Mouse (Mus musculus): ENCODE measurements at regions not wholly inside any gene's neighbourhood (a gene's known extent, or its start where the extent isn't known, plus 50 kb on each side); places are given as distances from the start of the nearest gene placed in this dataset.

- no peak for DNase-seq
- intact Hi-C loops (cut with DNase I), result no loop called here
Observed at GRCm38 (mm10) chr16:70091963-70092362, 221.8 kb upstream of the Gbe1 start.

- intact Hi-C loops (cut with DNase I), result no loop called here
- DNase-seq, result no peak
Observed at GRCm38 (mm10) chr16:70093224-70093623, 220.5 kb upstream of the Gbe1 start.

GRCm38 (mm10) chr16:70095221-70095620 lies 218.5 kb upstream of the Gbe1 start:
- intact Hi-C loops (cut with DNase I), result no loop called here
- DNase-seq, result no peak

DNA sequence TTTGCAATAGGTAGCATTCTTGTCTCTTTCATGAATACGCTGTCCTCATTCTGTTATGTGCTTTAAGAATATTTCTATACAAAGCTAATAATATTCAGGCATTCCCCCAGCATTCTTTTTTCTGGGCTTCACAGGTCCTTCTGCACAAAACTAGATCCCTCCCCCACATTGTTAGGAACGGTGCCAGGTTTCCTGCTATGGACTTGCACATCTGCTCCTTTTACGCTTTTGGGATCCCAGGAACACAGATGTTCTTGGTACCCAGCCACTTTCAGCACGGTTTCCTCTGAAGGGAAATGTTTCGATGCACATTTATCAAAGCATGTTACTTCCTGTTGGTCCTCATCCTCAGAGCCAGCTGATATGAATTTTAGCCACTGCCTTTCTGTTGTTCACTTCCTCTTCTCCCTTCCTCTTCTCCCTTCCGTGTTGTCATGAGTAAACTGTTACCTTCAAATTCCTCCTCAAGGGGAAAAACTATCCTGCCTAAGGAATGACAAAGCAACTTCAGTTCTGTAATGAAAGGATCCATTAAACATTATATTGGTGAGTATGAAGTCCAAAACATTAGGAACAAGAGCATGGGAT lies 209.9 kb upstream of the Gbe1 start:
- DNase-seq, result peak; percentile 17 to 23
- intact Hi-C loops (cut with DNase I), result no loop called here

- no peak for DNase-seq
- intact Hi-C loops (cut with DNase I), result no loop called here
Observed at GRCm38 (mm10) chr16:70141466-70141865, 172.3 kb upstream of the Gbe1 start.

GRCm38 (mm10) chr16:70147673-70148359 lies 165.9 kb upstream of the Gbe1 start:
- intact Hi-C loops (cut with DNase I), result no loop called here
- no peak for DNase-seq

DNA sequence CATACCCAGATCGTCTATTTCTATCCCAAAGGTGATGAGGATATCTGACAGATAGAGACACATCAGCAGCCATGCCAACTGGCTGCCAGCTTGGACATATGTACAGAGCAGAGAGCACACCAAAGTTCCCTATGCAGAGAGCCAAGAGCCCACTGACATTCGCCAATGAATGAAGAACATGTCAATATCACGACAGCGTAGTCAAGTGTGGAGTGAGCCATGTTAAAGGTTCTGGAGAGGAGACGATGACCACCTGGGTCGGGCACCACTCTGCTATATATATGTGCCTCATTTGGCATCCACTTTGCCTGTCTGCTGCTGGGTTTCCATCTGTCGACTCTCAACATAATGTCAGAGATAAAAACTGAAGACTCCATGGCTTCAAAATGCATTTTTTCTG lies 159.2 kb upstream of the Gbe1 start:
- intact Hi-C loops (cut with DNase I), result no loop called here
- DNase-seq, result no peak

DNA sequence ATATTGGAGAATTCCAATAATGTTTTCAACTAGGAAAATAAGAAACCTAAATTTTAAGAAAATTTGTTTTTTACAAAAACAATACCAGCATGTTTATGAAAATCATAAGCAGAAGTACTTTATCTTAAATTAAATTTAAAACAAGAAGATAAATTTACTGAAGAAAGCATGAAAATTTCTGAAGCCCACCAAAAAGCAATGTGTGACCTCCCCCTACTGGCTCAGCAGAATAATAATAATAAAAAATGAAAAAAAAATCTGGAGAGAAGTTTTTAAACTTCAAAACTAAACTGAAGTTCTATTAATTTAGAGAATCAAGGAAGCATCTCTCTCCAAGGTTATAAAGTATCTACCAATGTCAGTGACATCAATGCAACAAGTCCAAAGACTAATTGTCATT lies 153.2 kb upstream of the Gbe1 start:
- no peak for DNase-seq
- intact Hi-C loops (cut with DNase I), result no loop called here

DNA sequence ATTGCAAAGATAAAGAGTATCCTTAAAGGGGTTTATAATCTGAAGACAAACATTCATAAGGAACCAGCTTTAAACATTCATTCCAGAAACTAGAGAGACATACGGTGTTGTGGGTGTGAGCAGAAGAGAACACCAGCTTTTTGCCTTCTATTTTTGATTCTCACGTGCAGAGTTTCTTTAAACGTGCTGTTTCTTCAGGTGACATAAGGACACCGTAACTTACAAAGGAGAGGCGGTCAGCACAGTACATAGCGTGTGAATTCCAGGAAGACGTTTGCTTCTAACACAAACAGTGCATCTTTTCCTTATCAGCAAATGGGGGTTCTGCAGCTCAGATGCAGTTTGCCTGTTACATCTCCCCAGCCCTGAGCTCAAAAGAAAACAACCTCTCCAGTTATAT lies 138.6 kb upstream of the Gbe1 start:
- DNase-seq, result no peak
- intact Hi-C loops (cut with DNase I), result no loop called here

GRCm38 (mm10) chr16:70178975-70179374 lies 134.8 kb upstream of the Gbe1 start:
- DNase-seq, result no peak
- intact Hi-C loops (cut with DNase I), result no loop called here

- intact Hi-C loops (cut with DNase I), result no loop called here
- no peak for DNase-seq
Observed at GRCm38 (mm10) chr16:70213861-70214597, 99.7 kb upstream of the Gbe1 start.

DNA sequence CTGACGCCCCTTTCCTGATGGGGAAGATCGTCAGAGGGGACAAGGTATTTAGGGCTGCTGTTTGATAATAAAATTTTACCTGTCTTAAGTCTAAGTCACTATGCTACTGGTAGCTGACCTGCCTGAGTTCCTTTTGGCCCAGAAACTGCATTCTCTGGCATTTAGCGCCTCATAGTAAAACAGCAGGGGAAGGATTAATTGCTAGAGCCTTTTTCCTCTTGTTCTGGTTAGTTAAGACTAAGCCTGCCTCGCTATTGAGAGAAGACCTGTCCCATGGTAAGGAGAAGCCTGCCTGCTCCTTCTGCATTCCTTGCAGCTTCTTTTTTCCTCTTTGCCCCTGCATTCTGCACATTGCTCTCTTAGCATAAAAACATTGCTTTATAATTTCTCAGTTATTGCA lies 98.9 kb upstream of the Gbe1 start:
- intact Hi-C loops (cut with DNase I), result no loop called here
- DNase-seq, result no peak

- intact Hi-C loops (cut with DNase I), result no loop called here
- peak; percentile 10 to 19 for DNase-seq
Observed at GRCm38 (mm10) chr16:70227601-70228226, 86.0 kb upstream of the Gbe1 start.

GRCm38 (mm10) chr16:70232706-70233105 lies 81.0 kb upstream of the Gbe1 start:
- intact Hi-C loops (cut with DNase I), result no loop called here
- no peak for DNase-seq

DNA sequence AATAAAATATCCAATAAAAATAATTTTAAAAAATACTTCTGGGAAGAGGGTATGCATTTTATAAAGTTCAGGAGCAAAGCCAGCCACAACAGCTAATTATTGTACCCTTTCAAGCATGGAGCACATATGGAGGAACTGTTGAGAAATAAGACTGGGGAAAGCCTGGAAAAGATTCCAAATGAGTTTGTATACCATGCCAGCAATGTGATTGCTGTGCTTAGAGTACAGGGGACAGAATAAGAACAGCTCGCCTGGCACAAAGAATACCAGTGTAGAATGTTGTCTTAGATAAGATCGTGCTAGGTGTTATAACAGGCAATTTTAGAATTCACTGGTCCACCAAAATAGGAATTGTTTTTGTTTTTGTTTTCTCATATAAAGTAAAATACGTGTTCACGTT lies 78.6 kb upstream of the Gbe1 start:
- intact Hi-C loops (cut with DNase I), result no loop called here

DNA sequence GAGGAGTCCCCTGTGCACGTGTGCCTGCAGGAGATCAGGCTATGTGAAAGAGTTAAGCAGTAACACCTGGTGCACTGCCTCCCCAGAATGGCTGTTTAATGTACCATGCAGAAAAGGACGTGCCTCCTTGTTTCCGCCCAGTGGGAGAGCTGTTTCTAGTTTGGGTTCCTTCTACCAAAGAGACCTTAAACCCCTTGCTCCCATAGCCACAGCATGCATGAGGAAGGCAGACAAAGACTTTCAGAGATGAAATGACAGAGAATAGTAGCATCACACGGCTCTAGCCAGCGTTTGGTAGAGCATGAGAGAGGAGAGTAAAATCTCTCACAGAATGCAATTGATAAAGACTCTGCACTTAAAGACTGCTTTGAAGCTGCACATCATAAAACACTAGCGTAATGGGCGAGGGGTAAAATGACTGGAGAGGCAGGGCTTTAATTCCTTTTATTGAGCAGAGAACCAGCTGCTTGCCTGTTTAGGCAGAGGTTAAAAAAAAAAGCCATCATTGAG lies 74.3 kb upstream of the Gbe1 start:
- intact Hi-C loops (cut with DNase I), result no loop called here
- no peak for DNase-seq

More for the DNA sequence above, 78.6 kb upstream of the Gbe1 start:
- DNase-seq, result no peak

DNA sequence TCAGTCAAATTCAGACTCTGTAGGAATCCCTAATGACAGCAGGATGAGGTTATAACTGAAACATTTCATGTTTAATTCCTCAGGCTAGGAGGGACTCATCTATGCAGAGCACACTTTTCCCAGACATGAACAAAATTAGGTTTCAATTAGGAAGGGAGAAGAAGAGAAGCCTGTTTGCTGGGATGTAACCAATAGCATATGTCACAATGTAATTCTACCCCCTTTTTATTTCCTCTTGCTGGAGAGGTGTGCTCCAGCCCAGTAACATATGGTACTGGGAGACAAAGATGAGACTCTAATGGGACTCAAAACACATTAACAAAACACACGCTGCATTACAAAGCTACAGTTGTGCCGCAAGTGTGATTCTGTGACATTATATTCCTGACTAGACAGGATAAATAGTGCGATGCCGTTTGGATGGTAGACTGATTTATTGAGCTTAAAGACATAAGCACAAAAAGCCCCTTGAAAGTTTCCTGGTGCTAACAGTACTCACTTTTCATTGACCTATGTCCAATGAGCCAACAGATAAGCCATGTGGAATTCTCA lies 69.5 kb upstream of the Gbe1 start:
- intact Hi-C loops (cut with DNase I), result no loop called here

GRCm38 (mm10) chr16:70244963-70245362 lies 68.8 kb upstream of the Gbe1 start:
- no peak for DNase-seq

More for the DNA sequence above, 69.5 kb upstream of the Gbe1 start:
- DNase-seq, result no peak

DNA sequence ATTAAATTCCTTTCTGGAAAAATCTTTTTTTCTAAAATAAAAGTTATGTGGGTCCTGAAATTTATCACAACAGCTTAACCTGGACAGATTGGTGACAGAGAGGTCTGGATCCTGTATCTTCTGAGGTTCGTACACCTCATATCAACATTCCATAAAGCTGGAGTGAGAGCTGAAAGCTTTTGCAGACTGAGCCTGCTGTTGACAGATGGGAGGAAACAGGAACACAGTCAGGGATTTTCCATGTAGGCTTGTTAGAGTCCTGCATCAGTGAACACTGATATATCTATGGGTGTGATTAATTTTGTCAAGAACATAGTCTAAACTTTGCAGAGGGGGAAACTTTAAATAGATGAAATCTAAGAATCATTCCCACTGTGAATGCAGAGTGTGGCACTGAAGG lies 54.4 kb upstream of the Gbe1 start:
- DNase-seq, result no peak
- intact Hi-C loops (cut with DNase I), result no loop called here

More at GRCm38 (mm10) chr16:70244963-70245362, 68.8 kb upstream of the Gbe1 start:
- intact Hi-C loops (cut with DNase I), result no loop called here

DNA sequence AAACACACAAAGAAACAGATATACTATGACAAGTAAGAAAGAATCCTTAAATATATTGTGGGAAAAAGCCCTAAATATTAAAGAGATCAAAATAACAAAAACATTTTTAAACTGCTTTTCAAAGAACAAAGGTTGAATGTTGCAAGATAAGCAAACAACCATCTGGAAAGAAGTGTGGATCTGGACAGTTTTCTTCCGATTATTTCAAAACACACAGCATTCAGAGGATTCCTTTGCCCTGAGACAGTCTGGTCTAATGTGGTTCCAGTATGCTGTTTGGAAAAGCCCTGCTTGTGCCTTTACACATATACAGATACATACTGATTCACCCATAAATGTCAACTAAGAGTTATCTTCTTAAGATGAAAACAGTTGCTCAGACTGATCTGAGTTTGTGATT lies 53.6 kb upstream of the Gbe1 start:
- DNase-seq, result no peak

More for the DNA sequence above, 53.6 kb upstream of the Gbe1 start:
- intact Hi-C loops (cut with DNase I), result no loop called here
